Mouse (Mus musculus) frontal cortex, adult (tissue): Measurements from ENCODE around the gene Ube2i.
A peak's percentile ranks its signal among the peaks of the same experiment; 100 is the strongest.
"Not testable (repeated sequence)": the region's sequence is repeated elsewhere in the genome, so short reads cannot be mapped to it uniquely, and the experiment has no call there.

Source experiments
- ATAC-seq: cut with Nextera tagmentation; 2 replicates; pipeline ENCODE4 v1.9.2; 2017; ENCODE audit warnings: mild to moderate bottlenecking, moderate library complexity, mixed read lengths; ENCODE audit not compliant: low TSS enrichment

The Ube2i gene

DNA sequence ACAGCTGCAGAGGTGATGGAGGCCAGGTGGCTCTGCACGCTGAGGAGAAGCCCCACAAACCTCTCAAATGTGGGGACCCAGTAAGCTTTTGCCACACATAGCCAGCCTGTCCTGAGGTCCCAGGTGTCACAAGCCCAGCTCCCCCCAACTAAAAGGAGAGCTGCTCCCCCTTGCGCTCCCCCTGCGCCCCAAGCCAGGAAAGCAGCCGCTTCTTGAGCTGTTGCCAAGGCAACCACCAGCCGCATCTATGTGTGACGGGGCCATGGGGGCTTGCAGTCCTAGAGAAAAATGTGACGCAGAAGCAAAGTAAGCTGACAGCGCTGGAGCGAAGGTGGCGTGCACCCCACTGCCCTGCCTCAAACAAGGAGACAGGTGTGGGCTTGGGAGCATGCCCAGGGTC, 20.7 kb downstream of the Ube2i start:
- no peak for ATAC-seq

DNA sequence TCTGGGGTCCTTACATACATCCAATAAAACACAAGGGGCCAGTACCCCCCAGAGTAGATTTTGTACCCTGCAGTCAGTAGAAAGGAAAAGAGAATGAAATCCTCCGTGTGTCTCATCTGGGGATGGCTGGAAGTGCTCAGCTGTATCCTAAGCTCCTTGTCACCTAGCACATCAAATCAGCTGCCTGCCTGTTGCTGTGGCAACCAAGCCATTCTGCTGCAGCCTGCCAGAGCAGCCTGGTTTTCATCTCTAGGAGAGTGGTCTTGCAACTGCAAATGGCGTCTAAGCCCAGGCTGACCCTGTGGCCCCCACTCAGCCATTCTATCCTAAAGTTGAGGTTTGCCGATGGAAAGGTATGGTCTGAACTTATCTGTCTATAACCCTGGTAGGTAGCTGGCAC, 21.8 kb downstream of the Ube2i start:
- no peak for ATAC-seq

DNA sequence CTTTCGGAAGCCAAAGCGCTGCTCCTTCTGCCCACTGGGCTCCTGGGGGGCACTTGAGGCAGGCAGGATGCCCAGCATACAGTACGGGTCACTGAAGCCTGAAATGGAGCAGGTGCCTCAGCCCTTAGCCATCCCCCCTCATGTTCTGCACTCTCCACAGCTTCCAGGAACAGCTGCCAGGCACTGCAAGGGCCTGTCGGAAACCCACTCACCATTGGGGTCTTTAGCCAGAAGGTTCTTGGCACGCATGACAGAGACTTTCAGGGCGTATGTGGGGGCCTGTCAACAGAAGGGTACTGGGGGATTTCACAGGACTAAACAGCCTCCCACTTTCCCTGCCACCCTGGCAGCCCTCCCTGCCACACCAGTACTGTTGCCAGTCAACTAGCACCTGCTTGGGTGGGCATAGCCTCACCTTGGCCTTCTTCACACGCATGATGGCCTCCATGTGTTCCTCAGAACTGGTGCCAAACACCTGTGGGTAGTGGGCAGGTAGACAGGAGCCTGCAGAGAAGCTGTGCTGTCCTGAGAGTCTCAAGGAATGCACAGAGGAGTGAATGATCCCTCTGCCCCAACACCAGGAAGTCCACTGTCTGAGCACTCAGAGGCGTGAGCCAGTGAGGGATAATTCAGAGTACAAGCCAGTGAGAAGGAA, 24.1 kb downstream of the Ube2i start:
- no peak for ATAC-seq

DNA sequence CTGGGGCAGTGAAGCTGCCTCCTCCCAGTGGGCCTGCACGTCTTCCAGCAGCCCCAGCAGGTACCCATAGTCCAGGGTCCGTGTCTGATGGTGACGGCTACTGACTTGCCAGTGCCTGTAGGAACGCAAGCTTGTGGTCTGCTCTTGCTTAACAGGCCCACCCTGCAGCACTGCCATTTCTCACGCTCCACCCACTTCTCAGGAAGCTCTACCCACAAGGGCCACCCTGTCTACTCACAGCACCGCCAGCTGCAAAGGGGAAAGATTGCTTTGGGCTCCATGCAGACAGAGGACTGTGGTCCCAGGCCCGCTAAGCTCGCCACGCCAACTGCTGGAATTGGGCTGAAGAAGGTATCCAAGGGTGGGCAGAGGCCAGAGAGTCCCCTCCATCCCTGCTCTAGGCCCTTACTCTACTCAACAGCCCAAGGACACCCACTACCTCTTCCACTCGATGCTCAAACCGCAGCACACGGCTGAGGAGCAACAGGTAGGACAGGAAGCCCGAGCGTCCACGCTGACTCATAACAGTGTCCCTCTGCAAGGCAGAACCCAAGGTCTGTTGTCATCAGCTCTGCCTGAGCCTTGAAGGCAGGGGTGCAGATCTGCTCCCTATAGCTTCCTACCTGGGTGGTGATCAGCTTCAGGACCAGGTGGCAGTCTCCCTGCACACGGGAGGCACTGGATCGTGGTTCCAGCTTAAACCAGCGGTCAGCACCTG, 26.2 kb downstream of the Ube2i start:
- ATAC-seq, result no peak

DNA sequence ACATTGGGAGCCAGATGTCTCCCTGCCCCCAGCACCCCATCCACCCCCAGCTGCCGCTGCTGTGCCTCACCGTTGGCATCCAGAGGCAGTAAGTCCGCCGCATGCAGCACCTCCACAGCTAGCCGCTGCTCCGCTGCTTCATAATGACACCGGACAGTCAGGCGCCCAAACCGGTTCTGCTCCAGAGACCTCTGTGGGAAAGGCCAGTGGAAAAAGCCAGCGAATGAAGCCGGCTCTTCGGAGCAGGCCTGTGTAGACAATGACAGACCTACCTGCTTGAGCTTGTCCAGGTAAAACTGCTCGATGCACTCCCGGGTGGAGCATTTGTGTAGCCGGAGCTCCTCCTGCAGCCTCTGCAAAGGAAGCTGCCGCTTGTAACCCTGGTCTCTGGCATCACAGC, 30.2 kb downstream of the Ube2i start:
- no peak for ATAC-seq

DNA sequence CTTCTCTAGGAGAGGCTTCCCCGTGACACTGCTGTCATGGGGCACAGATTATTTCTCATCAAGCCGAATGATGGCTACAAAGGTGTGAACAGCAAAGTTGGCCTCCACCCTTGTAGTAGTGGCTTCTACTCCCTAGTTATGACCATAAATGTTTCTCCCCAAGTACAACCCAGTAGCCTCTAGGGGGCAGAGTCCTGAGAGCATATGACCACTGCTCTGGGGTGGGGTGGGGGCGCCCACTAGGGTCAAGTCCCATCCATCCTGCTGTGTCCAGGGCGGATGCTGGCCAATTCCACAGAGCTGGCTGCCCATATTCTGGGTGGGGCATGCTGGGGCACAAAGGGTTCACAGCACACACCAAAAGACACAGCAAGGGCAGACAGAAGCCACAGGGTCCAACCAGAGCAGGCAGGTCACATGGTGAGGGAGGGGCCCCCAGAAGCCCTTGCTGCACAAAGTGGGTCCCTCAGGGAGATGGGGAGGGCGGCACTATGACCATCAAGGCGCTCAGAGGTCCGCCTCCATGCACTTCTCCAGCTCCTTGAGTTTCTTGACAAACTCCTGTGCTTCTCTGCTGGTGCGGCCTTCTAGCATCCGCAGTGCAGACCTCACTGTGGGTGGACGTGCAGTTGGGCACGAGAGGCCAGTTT, 31.2 kb downstream of the Ube2i start:
- no peak for ATAC-seq

DNA sequence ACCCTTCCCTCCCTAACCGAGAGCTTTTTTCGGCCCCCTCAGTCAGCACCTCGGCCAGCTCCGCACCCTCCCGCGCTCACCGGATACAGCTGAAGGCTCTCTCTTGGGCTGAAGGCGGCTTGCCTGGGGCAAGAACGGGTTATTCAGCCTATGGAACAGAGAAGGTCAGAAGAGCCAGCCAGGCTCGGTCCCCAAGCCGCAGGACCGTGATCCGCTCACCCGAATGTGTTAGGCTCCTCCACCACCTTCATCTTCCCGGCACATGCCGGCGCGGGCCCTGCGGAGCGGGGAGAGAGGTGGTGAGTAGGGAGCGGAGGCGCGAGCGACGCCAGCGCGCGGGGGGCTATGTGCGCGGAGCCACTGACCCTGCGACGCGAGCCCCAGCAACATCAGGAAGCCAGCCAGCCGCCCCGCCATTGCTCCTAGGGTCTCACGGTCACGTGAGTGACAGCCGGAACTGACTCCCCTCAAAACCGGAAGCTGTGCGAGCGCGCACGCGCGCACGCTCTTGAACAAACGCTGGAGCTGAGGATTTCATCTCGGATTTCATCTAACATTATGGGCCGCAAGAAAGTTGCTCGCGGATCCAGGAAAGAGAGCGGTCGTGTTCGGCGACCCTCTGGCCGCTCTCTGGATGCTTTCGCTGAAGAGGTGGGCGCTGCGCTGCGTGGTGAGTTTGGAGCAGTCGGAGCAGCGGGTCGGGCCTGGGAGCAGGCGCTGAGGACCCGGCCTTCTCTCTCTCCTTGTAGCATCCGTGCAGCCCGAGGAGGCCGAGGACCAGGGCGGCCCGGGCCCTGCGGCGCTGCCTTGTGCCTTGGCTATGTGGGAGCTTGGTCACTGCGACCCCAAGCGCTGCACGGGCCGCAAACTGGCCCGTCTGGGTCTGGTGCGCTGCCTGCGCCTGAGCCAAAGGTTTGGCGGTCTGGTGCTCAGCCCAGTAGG, 34.5 kb downstream of the Ube2i start, which contains the start of the genes Gnptg and Tsr3:
Gene Gnptg, minus strand, starts transcription at position 430 of the 942 bp plus-strand sequence.
Gene Tsr3, plus strand, starts transcription at position 476 of the 942 bp plus-strand sequence.
- ATAC-seq, result peak; percentile 84; the same call in 1 of the 2 replicates

DNA sequence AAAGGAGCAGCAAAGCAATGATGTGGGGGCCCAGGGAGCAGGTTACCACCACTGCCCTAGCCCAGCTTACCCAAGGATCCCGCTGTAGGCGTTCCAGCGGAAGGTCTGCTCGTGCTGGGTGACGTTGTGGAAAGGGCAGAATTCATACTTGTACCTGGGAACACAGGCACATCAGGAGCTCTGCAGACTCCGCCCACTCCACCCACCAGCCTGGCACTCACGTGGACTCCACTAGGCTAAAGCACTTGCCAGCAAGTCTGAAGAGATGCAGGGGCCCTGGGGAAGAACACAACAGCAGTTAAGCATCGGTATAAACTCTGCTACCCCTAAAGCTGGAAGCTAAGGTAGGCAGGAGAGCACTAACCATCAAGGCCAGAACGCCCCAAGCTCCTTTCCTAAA, 38.8 kb downstream of the Ube2i start:
- no peak for ATAC-seq

DNA sequence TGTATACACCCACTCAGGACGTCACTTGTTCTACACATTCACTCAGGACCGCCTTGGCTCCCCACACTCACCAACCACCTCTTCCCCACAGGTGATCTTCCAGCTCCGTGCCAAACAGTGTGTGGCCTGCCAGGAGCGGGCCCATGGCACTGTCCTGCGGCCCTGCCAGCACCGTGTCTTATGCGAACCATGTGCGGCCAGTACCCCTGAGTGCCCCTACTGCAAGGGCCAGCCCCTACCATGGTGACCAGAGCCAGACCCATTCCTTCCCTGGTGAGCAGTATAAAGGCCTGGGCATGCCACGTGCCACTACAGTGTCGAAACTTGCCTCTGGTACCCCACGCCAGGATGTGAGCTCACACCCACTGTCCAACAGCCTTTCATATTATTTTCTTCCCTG, 42.8 kb downstream of the Ube2i start:
- not testable (repeated sequence) for ATAC-seq

DNA sequence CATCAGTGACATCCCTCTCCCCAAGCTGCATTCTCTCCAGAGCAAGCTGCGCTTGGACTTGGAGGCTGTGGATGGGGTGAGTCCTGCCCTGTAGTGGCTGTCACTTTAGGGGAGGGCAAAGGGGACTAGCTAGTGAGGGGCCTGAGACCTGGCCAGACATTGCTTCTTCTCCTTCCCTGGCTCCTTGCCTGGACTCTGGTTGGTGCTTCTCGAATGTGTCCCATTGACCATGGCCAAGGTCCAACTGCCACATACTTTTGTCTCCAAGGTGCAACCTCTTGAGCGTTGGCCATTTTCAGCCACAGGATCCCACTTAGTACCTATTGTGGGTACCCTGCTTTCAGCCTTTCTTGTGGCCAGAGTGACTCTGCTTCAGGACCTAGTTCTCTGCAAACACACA, 43.7 kb downstream of the Ube2i start:
- no peak for ATAC-seq

DNA sequence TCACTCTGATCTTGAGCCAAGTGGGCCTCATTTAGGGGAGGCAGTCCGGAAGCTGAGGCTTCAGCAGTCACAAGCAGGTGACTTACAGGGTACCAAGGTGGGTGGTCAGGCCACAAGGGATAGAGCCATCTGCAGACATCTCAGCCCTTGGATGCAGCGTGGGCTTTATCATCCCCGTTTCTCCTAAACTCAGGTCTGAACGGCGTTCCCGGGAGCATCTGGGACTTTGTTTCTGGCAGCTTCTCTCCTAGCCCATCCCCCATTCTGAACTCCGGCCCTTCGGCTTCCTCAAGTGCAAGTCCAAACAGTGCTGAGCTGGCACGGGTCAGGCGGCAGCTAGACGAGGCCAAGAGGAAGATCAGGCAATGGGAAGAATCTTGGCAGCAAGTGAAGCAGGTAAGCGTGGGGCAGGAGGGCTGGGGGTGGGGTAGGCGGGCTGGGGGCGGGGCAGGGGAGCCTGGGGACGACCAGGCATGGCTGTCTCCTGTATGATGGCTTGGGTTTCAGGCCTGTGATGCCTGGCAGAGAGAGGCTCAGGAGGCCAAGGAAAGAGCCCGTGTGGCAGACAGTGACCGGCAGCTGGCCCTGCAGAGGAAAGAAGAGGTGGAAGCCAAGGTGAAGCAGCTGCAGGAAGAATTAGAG, 44.3 kb downstream of the Ube2i start:
- not testable (repeated sequence) for ATAC-seq

DNA sequence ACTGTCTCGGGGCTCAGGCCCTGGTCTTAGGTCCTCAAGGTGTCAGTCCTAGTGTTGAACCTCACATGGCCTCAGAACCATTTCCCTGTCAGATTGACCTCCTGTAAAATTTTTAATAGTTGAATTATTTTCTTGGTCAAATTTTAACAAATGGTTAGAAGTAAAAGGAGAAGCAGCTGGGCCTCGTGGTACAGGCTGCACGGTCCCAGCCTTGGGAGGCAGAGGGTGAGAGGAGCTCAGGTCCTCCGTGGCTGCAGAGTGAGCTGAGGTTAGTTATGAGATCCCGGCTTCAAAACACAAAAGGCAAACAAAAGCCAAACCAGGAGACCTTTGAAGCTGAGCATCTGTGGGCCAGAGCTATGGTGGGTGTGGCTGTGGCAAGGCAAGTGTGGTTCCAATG, 46.4 kb downstream of the Ube2i start:
- no peak for ATAC-seq

DNA sequence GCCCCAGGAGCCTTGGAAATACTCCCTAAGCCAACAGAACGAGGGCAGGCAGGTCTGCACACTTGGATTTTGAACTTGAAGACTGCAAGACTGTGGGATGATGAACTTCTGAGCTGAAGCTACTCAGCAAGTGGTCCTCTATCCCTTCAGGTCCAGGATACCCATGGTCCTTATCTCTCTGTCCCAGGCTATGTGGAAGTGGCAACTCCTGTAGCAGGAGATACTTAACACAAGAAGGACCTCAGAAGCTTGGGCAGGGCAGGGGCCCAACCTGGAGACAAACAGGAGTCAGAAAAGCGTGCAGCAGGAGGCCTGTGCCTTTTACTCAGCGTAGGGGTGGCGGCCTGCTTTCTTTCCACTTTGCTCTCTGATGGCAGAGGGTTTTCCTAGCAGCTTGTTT, 48.8 kb downstream of the Ube2i start:
- ATAC-seq, result no peak

DNA sequence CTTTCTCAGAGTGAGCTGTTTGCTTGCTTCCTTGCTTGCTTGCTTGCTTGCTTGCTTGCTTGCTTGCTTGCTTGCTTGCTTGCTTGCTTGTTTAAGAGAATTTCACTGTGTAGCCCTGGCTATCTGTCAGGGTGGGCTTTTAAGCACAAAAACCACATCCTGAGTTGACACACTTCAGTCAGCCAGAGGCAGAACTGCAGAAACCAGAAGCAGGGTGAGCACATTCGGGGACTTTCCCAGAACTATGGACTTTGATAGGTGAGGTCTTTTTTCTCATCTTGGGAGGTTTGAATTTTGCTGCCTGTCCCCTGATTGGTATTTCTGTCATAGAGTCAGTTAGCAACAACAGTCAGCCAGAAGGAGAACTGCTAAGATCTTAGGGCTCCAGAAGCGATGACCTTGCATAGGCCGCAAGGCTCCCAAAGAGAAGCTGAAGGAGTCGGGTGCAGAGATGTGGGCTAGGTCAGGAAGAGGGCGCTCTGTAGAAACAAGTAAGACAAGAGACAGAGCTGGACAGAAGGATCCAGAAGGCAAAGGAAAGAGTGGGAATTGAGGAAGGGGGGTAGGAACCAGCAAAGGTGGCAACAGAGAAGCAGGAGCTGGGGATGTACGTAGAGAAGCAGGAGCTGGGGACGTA, 49.7 kb downstream of the Ube2i start:
- ATAC-seq, result no peak

DNA sequence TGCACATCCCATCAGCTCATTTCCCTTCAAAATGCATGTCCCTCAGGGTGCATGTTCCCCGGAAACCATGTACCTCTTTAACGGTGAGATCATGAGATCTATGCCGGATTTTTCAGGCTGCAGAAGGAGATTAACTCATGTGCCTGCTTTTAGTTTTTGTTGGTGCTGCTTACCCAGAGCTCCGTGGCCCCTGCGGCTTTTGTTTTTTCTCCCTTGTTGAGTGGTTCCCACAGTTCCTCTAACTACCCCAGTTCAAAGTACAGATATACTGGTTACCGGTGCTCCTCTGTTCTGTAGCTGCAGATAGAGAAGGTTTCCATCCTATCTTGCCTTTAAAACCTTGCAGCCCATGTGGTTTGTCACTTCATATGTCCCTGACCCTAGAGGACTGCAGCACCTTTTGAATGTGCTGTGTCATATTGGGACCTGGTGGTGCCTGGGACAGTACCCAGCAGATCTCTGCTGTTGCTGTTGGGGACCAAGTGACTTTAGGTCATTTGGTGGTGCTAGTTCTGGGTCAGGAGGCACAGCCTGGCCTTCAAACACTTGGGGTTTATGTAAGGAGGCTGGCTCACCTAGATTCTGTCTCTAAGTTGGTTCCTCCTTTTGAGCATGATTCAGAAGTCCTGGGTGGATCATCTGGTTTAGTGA, 51.3 kb downstream of the Ube2i start:
- ATAC-seq, result peak; percentile 36; the same call in 1 of the 2 replicates

DNA sequence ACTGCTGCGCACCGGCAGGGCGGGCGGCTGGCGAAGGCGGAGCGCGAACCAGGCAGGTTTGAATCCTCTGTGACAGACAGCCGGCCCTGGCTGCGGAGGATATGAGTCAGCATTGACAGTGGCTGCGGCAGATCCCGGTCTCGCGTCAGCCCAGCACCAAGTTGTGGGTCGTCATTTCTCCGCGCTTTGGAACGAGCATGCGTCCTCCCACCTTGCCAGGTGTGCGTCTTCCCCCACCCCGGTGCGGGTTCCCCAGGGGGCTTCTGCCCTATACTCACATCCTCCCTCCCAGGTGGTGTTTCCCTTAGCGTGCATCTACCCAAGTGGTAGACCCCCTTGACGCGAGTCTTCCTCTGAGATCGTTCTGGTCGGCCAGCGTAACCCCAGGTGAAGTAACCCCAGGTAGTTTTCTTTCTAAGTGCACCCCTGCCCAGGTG, 51.9 kb downstream of the Ube2i start:
- peak; percentile 83 for ATAC-seq

DNA sequence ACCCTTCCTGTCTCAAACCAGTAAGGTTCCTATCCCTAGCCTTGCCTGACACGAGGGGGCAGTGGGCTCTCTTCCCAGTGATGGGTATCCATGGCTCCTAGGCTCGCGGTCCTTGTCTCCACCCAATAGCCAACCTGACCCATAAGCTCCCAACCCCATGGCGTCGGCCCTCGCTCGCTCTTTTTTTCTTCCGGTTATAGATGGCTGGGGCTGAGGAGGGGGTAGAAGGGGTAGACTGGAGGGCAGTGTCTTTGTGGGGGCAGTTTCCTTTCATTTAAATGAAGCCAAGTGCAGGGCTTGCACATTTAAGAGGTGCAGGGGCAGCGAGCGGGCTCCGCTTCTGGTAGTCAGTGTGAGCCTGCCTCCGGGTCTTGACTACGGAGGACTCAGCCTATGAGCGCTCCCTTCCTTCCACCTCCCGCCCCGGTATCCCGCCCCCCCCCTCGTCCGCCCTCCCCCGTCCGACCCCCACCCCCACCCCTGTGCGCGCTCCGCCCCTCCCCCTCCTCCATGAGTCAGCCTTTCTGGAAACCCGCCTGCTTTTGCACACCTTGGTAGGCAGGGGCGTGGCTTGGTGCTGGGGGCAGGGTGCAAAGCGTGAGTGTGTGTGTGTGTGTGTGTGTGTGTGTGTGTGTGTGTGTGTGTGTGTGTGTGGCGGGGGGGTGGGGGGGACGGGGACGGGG, 52.5 kb downstream of the Ube2i start:
- ATAC-seq, result no peak

DNA sequence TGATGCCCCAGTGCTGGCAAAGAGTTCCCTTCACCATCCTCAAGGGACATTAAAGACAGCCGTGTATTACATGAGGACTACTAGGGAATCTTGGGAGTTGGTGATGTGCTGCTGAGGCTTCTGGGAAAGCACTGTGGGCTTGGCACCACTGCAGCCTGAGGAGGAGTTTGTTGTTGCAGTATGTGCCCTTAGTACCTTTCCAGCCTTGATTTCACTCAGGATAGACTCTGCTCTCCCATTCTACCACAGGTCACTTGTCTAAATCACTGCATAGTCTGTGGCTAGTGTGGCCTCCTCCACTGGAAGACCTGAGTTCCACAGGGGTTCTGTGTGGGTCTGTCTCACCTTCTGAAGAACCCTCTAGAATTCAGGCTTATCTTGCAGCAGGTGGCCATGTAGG, 53.7 kb downstream of the Ube2i start:
- ATAC-seq, result no peak

DNA sequence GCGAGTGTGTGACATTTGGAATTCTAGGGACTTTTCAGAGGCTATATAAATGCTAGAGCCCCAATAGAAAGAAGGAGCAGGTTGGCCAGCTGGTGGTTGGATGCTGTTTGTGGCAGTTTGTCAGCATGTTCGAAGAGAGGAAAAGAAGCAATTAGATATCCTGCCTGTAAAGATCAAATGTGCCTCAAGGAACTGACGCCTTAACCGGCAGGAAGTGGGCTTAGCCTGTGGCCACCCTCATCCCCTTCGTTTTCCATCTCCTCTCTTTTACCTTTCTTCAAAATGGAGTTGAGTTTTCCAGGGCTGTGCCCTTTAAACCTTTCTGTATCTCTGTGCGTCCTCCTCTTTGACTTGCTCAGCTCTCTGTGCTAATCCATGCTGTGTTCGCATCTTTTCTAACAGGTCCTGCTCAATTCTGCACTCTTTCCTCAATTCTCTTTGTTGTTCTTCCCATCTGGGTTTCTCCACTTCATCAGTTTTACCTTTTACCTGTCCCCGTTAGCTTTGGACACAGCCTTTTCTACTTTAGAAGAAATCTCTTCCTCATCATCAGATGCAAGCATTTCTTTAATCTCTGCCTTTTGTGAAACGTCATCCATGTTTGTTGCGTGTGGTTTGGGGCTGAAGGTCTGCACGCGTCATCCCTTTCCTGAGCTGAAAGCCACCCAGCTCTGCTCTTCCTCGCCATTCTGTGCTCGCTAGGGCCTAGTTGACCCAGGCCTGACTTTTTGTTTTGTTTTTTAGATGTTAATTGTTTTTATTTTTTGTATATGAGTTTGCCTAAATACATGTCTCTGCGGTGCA, 54.7 kb downstream of the Ube2i start:
- ATAC-seq, result no peak
